Mouse (Mus musculus): ENCODE measurements at regions not wholly inside any gene's neighbourhood (a gene's known extent, or its start where the extent isn't known, plus 50 kb on each side); places are given as distances from the start of the nearest gene placed in this dataset.

- Histone ChIP-seq H3K4me1 (no peaks in the 10 kb centered on the region), H3K4me3 (replicated peaks) (no peak overlapping the region), H3K36me3 (replicated peaks; ENCODE audit: low read length) (no peaks in the 10 kb centered on the region), H3K9me3 (peaks cover 12% of the 10 kb centered on the region; the same call in 1 of the 2 replicates), H3K27me3 (replicated peaks) (peaks cover 15% of the 10 kb centered on the region)
- TF ChIP-seq GATA1 (IDR thresholded peaks at IDR 0.05; ENCODE audit: borderline replicate concordance, low read length): no peak
- TF ChIP-seq FLI1 (IDR thresholded peaks at IDR 0.05; ENCODE audit: low read length): no peak
Observed at GRCm38 (mm10) chr11:114238801-114239200, 172.0 kb upstream of the Sdk2 start.

GRCm38 (mm10) chr11:114238316-114238715 lies 171.5 kb upstream of the Sdk2 start:
- Histone ChIP-seq H3K27me3 (replicated peaks) (peaks cover 16% of the 10 kb centered on the region), H3K9me3 (peaks cover 16% of the 10 kb centered on the region), H3K4me1 (no peaks in the 10 kb centered on the region), H3K4me3 (replicated peaks) (no peak overlapping the region), H3K36me3 (replicated peaks; ENCODE audit: low read length) (no peaks in the 10 kb centered on the region)
- no peak for TF ChIP-seq GATA1 (IDR thresholded peaks at IDR 0.05; ENCODE audit: borderline replicate concordance, low read length)
- no peak for TF ChIP-seq FLI1 (IDR thresholded peaks at IDR 0.05; ENCODE audit: low read length)

- peaks cover 28% of the 10 kb centered on the region for H3K9me3 ChIP-seq
- H3K36me3 ChIP-seq (replicated peaks; ENCODE audit: low read length): no peaks in the 10 kb centered on the region
- no peaks in the 10 kb centered on the region for H3K4me1 ChIP-seq
- TF ChIP-seq FLI1 (IDR thresholded peaks at IDR 0.05; ENCODE audit: low read length) (no peak), GATA1 (IDR thresholded peaks at IDR 0.05; ENCODE audit: borderline replicate concordance, low read length) (no peak)
- H3K27me3 ChIP-seq (replicated peaks): peaks cover 19% of the 10 kb centered on the region
- no peak overlapping the region for H3K4me3 ChIP-seq (replicated peaks)
Observed at GRCm38 (mm10) chr11:114234542-114234910, 167.7 kb upstream of the Sdk2 start.

DNA sequence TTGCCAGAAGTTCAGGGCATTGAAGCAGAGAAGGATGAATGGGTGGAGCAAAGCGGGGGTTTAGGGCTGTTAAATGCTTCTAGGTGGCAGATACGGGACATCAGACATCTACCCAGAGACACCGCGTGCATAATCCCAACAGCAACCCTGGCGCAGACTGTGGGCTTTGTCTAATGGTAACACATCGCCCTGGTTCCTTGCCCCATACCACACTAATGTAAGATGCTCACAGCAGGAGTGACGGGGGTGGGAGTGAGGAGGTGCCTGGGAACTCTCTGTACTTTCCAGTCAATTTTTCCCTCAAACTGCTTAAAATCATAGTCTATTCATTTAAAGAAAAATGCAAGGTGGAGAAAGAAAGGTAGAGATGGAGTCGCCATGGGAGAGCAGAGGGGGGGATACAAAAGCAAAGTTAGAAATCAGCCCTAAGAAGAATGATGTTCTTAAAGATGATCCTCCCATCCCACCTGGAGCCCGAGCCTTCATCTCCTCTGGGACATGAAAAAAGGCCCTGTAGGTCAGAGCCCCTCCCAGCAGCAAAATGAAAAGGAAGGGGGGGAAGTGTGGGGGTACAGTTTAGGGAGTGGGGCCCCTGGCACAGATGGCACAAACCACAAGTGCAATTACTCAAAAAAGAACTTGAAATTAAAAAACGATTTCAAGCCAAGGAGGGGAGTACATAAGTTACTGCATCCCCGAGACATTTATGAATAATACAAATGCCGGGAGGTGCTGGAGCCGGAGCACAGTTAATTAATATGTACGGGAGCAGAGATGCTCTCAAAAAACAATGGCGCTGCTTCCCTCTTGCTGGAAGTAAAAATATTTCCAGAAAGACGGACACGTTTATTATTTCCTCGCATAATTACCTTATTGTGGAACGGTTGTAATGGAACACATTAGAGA lies 167.0 kb upstream of the Sdk2 start:
- no peaks in the 10 kb centered on the region for H3K36me3 ChIP-seq (replicated peaks; ENCODE audit: low read length)
- no peak for TF ChIP-seq GATA1 (IDR thresholded peaks at IDR 0.05; ENCODE audit: borderline replicate concordance, low read length)
- TF ChIP-seq FLI1 (IDR thresholded peaks at IDR 0.05; ENCODE audit: low read length): no peak
- H3K4me1 ChIP-seq: no peaks in the 10 kb centered on the region
- no peak overlapping the region for H3K4me3 ChIP-seq (replicated peaks)
- peaks cover 18% of the 10 kb centered on the region for H3K27me3 ChIP-seq (replicated peaks)
- peaks cover 35% of the 10 kb centered on the region for H3K9me3 ChIP-seq

- H3K4me3 ChIP-seq (replicated peaks): no peak overlapping the region
- H3K9me3 ChIP-seq: peaks cover 35% of the 10 kb centered on the region
- no peaks in the 10 kb centered on the region for H3K36me3 ChIP-seq (replicated peaks; ENCODE audit: low read length)
- H3K27me3 ChIP-seq (replicated peaks): peaks cover 15% of the 10 kb centered on the region
- TF ChIP-seq FLI1 (IDR thresholded peaks at IDR 0.05; ENCODE audit: low read length): no peak
- TF ChIP-seq GATA1 (IDR thresholded peaks at IDR 0.05; ENCODE audit: borderline replicate concordance, low read length): no peak
- no peaks in the 10 kb centered on the region for H3K4me1 ChIP-seq
Observed at GRCm38 (mm10) chr11:114231841-114232240, 165.0 kb upstream of the Sdk2 start.

DNA sequence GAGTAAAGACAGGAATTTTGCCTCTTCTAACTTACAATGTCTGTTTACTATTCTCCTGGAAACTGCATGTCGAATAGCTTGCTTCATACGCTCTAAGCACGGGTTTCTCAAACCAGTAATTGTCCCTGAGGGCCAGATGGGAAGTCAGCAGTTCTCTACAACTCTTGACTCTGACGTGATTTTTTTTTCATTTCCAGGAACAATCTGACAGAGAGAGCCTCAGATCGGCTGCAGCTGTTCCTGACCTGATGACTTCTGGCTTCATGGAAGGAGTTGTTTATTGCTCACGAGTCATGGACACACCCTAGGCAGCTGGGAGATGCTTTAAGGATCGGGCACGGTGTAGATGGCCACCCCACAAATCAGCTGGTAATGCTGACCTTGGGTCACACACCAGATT lies 162.9 kb upstream of the Sdk2 start:
- Histone ChIP-seq H3K27me3 (replicated peaks) (peaks cover 16% of the 10 kb centered on the region), H3K36me3 (replicated peaks; ENCODE audit: low read length) (no peaks in the 10 kb centered on the region), H3K4me3 (replicated peaks) (no peak overlapping the region), H3K9me3 (peaks cover 27% of the 10 kb centered on the region), H3K4me1 (no peaks in the 10 kb centered on the region)
- TF ChIP-seq GATA1 (IDR thresholded peaks at IDR 0.05; ENCODE audit: borderline replicate concordance, low read length): no peak
- no peak for TF ChIP-seq FLI1 (IDR thresholded peaks at IDR 0.05; ENCODE audit: low read length)

DNA sequence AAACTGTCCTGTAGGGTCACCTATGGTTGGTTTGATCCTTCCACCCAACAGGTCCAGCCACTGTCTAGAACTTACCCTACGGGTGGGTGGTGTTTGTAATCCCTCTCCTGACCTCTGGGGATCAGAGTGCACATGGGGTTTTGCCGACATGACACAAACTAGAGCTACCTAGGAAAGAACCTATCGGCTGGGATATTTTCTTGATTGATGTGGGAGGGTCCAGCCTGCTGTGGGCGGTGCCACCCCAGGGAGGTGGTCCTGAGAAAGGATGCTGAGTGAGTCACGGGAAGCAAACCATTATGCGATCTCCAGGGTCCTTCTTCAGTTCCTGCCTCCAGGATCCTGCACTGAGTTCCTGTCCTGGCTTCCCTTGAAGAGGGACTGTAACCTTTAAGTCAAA lies 162.3 kb upstream of the Sdk2 start:
- no peaks in the 10 kb centered on the region for H3K4me1 ChIP-seq
- peaks cover 14% of the 10 kb centered on the region for H3K27me3 ChIP-seq (replicated peaks)
- H3K9me3 ChIP-seq: peaks cover 23% of the 10 kb centered on the region
- TF ChIP-seq GATA1 (IDR thresholded peaks at IDR 0.05; ENCODE audit: borderline replicate concordance, low read length) (no peak), FLI1 (IDR thresholded peaks at IDR 0.05; ENCODE audit: low read length) (no peak)
- H3K4me3 ChIP-seq (replicated peaks): no peak overlapping the region
- H3K36me3 ChIP-seq (replicated peaks; ENCODE audit: low read length): no peaks in the 10 kb centered on the region

DNA sequence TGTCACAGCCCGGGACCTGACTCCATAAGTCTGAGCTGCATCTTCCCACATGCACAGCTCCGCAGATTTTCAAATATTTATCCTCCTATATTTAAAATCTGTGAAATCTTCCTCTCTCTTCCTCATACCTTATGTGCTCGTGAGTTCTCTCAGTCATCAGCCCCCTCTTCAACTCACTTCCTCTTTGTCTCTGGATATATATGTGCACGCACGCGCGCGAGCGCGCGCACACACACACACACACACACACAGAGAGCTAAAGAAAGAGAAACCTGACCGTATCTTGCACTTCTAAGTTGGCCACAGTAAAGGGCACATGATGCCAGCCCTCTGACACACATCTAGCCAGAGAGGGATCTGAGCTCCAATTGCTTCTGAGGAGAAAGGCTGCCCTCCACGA lies 159.7 kb upstream of the Sdk2 start:
- Histone ChIP-seq H3K4me3 (replicated peaks) (no peak overlapping the region), H3K36me3 (replicated peaks; ENCODE audit: low read length) (no peaks in the 10 kb centered on the region), H3K27me3 (replicated peaks) (peaks cover 3% of the 10 kb centered on the region), H3K4me1 (no peaks in the 10 kb centered on the region), H3K9me3 (peaks cover 24% of the 10 kb centered on the region)
- TF ChIP-seq FLI1 (IDR thresholded peaks at IDR 0.05; ENCODE audit: low read length) (no peak), GATA1 (IDR thresholded peaks at IDR 0.05; ENCODE audit: borderline replicate concordance, low read length) (no peak)

GRCm38 (mm10) chr11:114224706-114225105 lies 157.9 kb upstream of the Sdk2 start:
- Histone ChIP-seq H3K36me3 (replicated peaks; ENCODE audit: low read length) (no peaks in the 10 kb centered on the region), H3K9me3 (peaks cover 23% of the 10 kb centered on the region), H3K4me3 (replicated peaks) (no peak overlapping the region), H3K27me3 (replicated peaks) (peaks cover 4% of the 10 kb centered on the region), H3K4me1 (no peaks in the 10 kb centered on the region)
- no peak for TF ChIP-seq FLI1 (IDR thresholded peaks at IDR 0.05; ENCODE audit: low read length)
- TF ChIP-seq GATA1 (IDR thresholded peaks at IDR 0.05; ENCODE audit: borderline replicate concordance, low read length): no peak

- Histone ChIP-seq H3K9me3 (peaks cover 14% of the 10 kb centered on the region), H3K36me3 (replicated peaks; ENCODE audit: low read length) (no peaks in the 10 kb centered on the region), H3K27me3 (replicated peaks) (peaks cover 15% of the 10 kb centered on the region), H3K4me3 (replicated peaks) (no peak overlapping the region), H3K4me1 (no peaks in the 10 kb centered on the region)
- no peak for TF ChIP-seq GATA1 (IDR thresholded peaks at IDR 0.05; ENCODE audit: borderline replicate concordance, low read length)
- TF ChIP-seq FLI1 (IDR thresholded peaks at IDR 0.05; ENCODE audit: low read length): no peak
Observed at GRCm38 (mm10) chr11:114223061-114223460, 156.2 kb upstream of the Sdk2 start.
